Mouse (Mus musculus): ENCODE data around the gene Cldn12.

DNA sequence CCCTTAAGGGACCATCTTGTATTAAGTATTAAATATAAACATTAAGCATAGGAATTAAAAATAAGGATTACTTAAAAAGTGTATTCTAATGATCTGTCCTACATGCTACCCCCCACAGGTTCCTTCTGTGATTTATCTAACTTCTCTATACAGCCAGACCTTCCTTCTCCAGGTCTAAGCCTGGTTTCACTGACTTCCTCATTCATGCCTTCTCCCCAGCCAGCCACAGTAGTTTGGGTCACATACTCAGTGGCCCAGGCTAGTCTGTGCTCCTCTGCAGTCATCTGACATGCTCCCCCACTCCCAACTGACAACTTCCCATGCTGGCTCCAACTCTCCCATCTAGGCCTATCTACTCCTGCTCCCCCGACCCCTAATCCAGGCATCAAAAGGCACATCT lies 36.4 kb upstream of the Cldn12 start:
- no peak for TF ChIP-seq GATA1 (IDR thresholded peaks at IDR 0.05; ENCODE audit: low read length)
- no peak for TF ChIP-seq TAL1 (IDR thresholded peaks at IDR 0.05; ENCODE audit: low read length)

All from erythroblast, embryonic 14.5 days (primary cell).